Mouse (Mus musculus) spleen, adult 18-20 months (tissue): ENCODE results near the gene Ripor1.
A peak's percentile ranks its signal among the peaks of the same experiment; 100 is the strongest.

ENCODE experiments used
- DNase-seq, 2 experiments: peaks; one replicate each; pipeline ENCODE4 v3.0.0; 2022; ENCODE audit warnings: mixed read lengths in 2 of 2

Ripor1 gene

GRCm38 (mm10) chr8:105629337-105629736, 24.3 kb downstream of the Ripor1 start:
- DNase-seq, result no peak

- DNase-seq, result no peak
Measured at GRCm38 (mm10) chr8:105634771-105635458, 29.9 kb downstream of the Ripor1 start.

GRCm38 (mm10) chr8:105635481-105635880, 30.4 kb downstream of the Ripor1 start:
- no peak for DNase-seq

GRCm38 (mm10) chr8:105636018-105636962, 31.2 kb downstream of the Ripor1 start, which contains the start of gene Ctcf:
Ctcf (plus strand) TSS chr8:105636568.
- peak; percentile 88 to 89 for DNase-seq

GRCm38 (mm10) chr8:105636963-105637510, 32.0 kb downstream of the Ripor1 start, which contains the start of gene Agrp:
Agrp (minus strand) TSS chr8:105637393.
- no peak for DNase-seq

- DNase-seq, result no peak
Measured at GRCm38 (mm10) chr8:105637601-105638041, 32.6 kb downstream of the Ripor1 start.

GRCm38 (mm10) chr8:105638510-105638909, 33.5 kb downstream of the Ripor1 start:
- DNase-seq, result no peak

GRCm38 (mm10) chr8:105639835-105640234, 34.8 kb downstream of the Ripor1 start:
- DNase-seq, result no peak

GRCm38 (mm10) chr8:105640511-105640910, 35.5 kb downstream of the Ripor1 start:
- DNase-seq, result no peak

GRCm38 (mm10) chr8:105645205-105645604, 40.1 kb downstream of the Ripor1 start:
- no peak for DNase-seq

GRCm38 (mm10) chr8:105648929-105649328, 43.9 kb downstream of the Ripor1 start:
- DNase-seq, result no peak

- DNase-seq, result no peak
Measured at GRCm38 (mm10) chr8:105657641-105658040, 52.6 kb downstream of the Ripor1 start.

- no peak for DNase-seq
Measured at GRCm38 (mm10) chr8:105661167-105661566, 56.1 kb downstream of the Ripor1 start.
